Mouse (Mus musculus) cerebellum, postnatal 10 days (tissue): Measurements from ENCODE around the gene Neo1.
A peak's percentile ranks its signal among the peaks of the same experiment; 100 is the strongest.

Experiments
- DNase-seq, 2 experiments: peaks; one replicate each; pipeline ENCODE4 v3.0.0; 2021; ENCODE audit warnings: mixed read lengths in 2 of 2

The Neo1 gene

GRCm38 (mm10) chr9:58854931-58855330 is 181.3 kb downstream of the Neo1 start:
- no peak for DNase-seq

GRCm38 (mm10) chr9:58849576-58850315 is 186.5 kb downstream of the Neo1 start:
- DNase-seq = peak in 1 of 2 experiments; percentile 47

DNA sequence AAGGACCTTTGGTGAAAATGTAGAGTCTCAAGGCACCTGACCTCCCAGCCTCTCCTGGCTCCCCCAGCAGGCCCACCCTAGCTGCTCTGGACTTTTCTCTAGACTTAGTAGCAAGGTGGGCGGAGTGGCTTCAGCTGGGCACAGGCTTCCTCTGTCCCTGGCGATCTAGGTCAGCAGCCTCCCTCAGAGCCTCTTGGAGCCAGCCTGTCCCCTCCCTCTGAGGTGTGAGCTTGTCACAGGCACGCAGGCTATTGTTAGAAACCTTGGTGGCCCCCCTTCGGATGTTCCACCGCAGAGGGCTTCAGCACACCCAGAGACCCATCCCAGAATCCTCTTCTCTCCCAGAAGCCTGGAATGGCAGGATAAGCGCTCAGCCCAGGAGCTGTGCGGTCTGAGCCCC is 188.6 kb downstream of the Neo1 start:
- no peak for DNase-seq

DNA sequence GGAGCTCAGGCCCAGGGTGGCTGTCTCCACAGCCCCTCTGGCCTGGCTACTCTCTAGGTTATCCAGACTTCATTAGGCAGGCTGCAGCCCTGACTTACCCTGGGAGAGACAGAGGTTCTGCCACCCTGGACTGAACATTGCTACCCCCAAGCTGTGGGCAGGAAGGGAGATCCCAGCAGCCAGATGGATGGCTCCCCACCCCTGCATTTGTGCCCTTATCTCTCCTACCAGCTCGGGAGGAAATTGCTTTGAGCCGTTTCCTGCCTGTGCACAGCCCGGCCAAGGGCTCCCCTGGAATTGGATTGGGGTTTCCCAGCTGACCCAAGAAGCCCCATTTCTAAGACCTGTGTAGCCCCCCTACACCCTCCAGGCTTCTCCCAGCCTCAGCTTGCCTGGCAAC is 189.2 kb downstream of the Neo1 start:
- no peak for DNase-seq

DNA sequence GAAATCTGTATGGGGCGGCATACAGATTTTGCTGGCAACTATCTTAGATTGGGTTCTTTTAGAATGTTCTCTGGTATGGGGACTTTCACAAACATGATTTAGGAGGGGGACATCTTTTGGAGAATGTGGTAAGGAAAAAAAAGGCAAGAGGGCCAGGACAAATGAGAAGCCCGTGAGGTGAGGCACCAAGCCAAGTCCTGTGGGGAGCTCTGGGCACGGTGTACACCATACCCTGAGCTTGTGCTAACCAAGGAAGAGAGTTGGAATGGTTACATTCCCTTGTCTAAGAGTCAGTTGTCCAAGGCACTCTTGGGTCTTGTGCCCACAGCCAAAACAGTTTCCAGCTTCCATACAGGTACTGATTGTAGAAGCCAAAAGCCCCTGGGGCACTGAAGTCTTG is 191.6 kb downstream of the Neo1 start:
- peak in 1 of 2 experiments; percentile 53 for DNase-seq

DNA sequence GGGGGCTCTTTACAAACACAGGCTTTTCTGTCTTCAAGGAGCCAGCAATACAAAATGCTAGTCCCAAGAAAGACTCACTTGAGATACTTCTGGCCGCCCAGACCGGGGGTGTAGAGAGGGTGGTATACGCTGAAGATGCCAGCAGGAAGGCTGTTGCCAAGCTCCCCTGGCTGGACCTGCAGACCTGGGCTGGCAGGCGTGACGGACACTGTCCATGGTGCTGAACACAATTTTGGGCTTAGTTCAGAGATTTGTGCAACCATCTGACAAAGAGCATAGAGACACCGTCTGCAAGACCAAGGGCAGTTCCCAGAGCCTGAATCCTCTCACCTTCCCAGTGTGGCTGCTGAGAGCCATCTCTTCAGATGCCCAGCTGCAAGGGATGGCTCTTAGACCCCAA is 194.6 kb downstream of the Neo1 start:
- peak; percentile 76 to 84 for DNase-seq

- DNase-seq = peak in 1 of 2 experiments; percentile 47
These were observed 197.7 kb downstream of the Neo1 start for GRCm38 (mm10) chr9:58838504-58838903.

DNA sequence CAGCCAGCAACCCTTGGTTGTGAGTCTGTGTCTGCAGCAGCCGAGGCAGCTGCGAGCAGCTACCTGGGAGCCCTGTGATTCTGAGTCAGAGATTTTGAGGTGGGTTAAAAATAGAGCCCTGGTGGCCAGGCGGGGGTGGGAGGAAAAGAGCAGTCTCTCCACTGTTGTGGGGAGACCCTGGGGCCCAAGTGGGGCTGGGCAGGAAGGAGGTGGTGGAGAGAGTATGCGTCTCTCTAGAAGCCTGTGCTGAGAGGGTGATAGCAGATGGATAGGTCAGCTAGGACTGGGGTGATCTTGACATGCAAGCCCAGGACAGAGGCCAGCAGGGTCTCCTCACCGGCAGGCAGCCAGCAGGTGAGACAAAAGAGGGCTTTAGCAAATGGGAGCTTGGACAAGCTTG is 199.1 kb downstream of the Neo1 start:
- no peak for DNase-seq

- DNase-seq = no peak
These were observed 203.3 kb downstream of the Neo1 start for GRCm38 (mm10) chr9:58832939-58833338.

- DNase-seq = no peak
These were observed 206.6 kb downstream of the Neo1 start for GRCm38 (mm10) chr9:58829627-58830026.
